Mouse (Mus musculus): ENCODE data around the gene Pstk. TPM values are rescaled to one million over a fixed set of nuclear protein-coding genes. Genes with fewer than 3 reads are reported as not detected.
A peak's percentile ranks its signal among the peaks of the same experiment; 100 is the strongest.
"Not testable (repeated sequence)": the region's sequence is repeated elsewhere in the genome, so short reads cannot be mapped to it uniquely, and the experiment has no call there.

Gene Pstk
- 10 to 100 TPM; 47.9 to 57.1 TPM for total RNA-seq (2021)

DNA sequence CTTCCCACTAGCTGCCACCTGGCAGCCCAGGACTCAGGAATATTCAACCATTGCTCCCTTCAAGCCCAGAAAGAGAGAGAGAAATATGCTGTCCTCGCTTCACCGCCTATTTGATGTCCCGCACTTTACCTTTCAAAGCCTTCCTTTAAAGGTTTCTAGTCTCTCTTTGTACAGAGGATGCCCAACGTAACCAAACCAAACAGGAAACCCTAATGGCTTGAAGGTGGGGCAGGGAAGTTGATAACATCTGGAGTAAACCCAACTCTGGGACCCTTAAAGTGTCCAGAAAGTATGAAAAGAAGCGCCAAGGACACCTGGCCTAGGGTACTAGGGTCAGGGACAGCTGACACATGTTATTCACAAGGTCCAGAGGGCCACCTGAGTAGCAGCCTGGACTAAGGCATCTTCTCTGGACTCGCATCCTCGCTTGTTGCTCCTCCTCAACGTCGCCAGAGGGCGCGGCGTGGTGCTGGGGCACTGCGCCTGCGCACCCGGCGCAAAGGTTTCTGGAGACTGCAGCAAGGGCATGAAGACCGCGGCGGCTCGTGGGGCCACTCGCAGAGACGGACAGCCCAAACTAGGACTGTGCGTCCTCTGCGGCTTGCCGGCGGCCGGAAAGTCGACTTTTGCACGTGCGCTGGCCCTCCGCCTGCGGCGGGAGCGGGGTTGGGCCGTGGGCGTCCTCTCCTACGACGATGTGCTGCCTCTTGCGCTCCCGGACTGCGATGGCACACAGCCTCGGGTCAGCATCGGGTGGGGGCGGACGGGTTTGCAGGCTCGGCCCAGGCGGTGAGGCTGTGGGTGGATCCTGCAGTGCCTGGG is at the start of gene Pstk:
TSS of gene Pstk (plus strand) at position 494 of the 822 bp plus-strand sequence.
- peak; percentile 81 to 86 for DNase-seq (ENCODE audit: extremely low spot score in 1 of 2, low spot score in 1 of 2)

GRCm38 (mm10) chr7:131322192-131322591 is 48.7 kb upstream of the Pstk start, which contains the start of gene Cuzd1:
TSS of gene Cuzd1 (minus strand) at chr7:131322292.
- DNase-seq (ENCODE audit: extremely low spot score in 1 of 2, low spot score in 1 of 2) = no peak

DNA sequence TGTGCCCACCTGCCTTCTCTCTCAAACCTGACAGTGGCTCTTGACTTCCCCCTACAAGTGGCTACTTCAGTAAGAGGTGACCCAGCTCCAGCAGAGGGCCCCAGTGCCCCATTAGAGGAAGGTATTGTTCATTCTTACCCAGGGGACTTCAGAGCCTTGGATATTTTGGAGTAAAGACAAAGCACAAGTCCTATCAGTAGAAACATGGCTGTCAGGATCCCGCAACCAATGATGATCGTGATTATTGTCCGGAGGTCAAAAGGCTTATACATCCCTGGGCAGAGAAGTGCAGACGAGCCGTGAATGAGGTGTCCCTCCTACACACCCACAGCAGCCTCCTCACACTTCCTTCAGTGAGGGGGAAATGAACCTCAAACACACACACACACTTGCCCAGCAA is 43.9 kb upstream of the Pstk start:
- DNase-seq (ENCODE audit: extremely low spot score in 1 of 2, low spot score in 1 of 2) = no peak

- no peak for DNase-seq (ENCODE audit: extremely low spot score in 1 of 2, low spot score in 1 of 2)
These were observed 41.5 kb upstream of the Pstk start, which contains the start of gene Fam24b for GRCm38 (mm10) chr7:131329416-131329815. TSS of gene Fam24b (minus strand) at chr7:131329516.

GRCm38 (mm10) chr7:131331688-131332087 is 39.3 kb upstream of the Pstk start:
- DNase-seq (ENCODE audit: extremely low spot score in 1 of 2, low spot score in 1 of 2) = no peak

DNA sequence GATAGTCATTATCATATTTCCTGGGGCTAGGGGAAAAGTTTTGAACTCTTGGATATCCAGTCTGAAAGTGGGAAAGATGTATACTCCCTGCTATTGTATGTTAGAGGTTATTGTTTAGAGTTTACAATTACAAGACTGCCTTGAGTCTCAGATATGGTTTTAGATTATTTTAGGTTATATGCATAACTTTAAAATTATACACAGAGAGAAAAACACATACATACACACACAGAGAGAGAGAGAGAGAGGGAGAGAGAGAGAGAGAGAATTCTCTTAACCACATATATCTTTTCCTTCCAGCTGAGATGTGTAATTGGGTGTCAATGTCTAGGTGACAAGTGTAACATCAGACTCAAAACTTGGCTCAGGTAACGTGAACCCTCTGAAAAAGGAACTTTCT is 37.4 kb upstream of the Pstk start, which contains the start of gene Fam24a:
TSS of gene Fam24a (plus strand) at position 301 of the 400 bp plus-strand sequence.
- no peak for DNase-seq (ENCODE audit: extremely low spot score in 1 of 2, low spot score in 1 of 2)

DNA sequence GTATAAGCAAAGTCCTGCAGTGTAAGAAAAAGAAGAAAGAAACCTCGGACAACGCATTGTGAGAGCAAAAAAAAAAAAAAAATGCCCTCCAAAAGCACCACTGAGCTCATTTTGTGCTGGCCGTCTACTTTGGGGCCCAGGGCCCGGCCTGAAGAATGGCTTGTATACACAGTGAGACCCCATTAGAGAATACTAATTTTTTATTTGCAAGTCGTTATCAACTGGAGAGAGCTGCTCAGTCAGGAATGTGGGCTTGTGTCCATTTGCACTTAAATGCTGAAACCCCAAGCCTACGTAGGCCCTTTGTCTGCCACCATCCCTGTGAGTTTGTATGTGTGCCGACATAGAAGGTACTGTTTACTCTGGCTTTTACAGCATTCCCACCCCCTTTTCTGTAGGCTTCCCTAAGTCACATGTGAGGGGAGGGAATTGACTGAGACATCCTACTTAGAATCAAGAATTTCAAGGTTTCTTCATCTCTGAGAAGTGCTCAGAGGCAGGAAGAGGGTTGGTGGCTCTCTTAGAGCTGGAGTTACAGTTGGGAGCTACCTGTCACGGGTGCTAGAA is 33.4 kb upstream of the Pstk start:
- no peak for DNase-seq (ENCODE audit: extremely low spot score in 1 of 2, low spot score in 1 of 2)

- DNase-seq (ENCODE audit: extremely low spot score in 1 of 2, low spot score in 1 of 2) = no peak
These were observed 24.9 kb upstream of the Pstk start for GRCm38 (mm10) chr7:131345856-131346541.

DNA sequence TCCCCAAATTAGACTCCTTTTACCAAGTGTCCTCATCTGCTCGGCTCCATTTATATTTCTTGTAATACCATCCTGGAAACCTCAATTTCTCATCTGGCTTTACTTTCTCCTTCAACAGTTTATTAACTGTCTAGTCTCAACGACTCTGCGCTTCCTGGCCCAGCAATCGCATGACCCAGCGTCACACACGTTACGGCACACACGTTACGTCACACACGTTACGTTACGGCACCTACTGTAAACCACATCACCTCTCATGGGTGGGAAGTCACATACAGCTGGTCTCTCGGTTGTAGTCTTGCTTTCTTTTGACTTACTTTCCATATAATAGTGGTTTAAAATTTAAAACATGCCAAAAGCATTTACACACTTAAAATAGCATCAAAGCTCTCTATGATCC is 14.8 kb upstream of the Pstk start:
- no peak for DNase-seq (ENCODE audit: extremely low spot score in 1 of 2, low spot score in 1 of 2)

GRCm38 (mm10) chr7:131362269-131362614 is 8.7 kb upstream of the Pstk start:
- DNase-seq (ENCODE audit: extremely low spot score in 1 of 2, low spot score in 1 of 2) = no peak

GRCm38 (mm10) chr7:131362615-131363300 is 8.2 kb upstream of the Pstk start, which contains the start of gene 2310057M21Rik:
TSS of gene 2310057M21Rik (minus strand) at chr7:131362759.
- peak; percentile 81 to 85 for DNase-seq (ENCODE audit: extremely low spot score in 1 of 2, low spot score in 1 of 2)

DNA sequence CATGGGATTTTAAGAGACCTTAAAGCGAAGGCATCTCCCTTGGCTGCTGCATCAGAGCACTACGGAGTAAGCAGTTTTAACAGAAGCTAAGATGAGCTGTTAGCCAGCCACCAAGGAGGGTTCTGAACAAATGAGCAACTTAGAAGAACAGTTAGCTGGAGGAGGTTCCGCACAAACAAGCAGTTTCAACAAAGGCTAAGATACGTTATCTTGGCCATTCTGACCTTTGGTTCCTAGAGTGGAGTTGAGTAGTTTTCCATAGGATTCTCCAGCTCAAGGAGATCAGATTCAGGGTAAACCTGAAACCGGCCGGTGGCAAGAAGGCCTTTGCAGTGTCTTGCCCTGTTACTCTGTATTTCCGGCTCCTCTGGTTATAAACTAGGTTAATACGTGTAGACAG is 6.8 kb upstream of the Pstk start:
- no peak for DNase-seq (ENCODE audit: extremely low spot score in 1 of 2, low spot score in 1 of 2)

DNA sequence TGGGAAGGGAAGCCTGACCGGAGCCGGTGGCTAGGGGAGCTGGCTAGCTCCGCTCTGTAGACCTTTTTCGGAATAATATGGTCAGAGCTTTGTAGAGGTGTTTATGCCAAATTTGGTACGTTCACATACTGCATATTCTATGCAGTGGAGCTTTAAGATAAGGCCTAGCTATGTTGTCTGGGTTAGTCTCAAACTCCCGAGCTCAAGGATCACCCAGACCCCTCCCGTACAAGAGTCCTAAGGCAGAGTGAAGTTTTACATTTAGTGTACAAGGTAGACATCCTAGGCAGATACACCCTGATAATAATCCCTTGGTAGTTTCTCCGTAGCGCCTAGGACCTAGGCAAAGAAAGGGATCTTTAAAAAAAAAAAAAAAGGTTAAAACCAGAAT is 524 bp downstream of the Pstk start:
- no peak for DNase-seq (ENCODE audit: extremely low spot score in 1 of 2, low spot score in 1 of 2)

- DNase-seq (ENCODE audit: extremely low spot score in 1 of 2, low spot score in 1 of 2) = no peak
These were observed 1.1 kb downstream of the Pstk start for GRCm38 (mm10) chr7:131371880-131372651.

GRCm38 (mm10) chr7:131391761-131392160 is 20.8 kb downstream of the Pstk start:
- not testable (repeated sequence) for DNase-seq (ENCODE audit: extremely low spot score in 1 of 2, low spot score in 1 of 2)

- DNase-seq (ENCODE audit: extremely low spot score in 1 of 2, low spot score in 1 of 2) = no peak
These were observed 38.5 kb downstream of the Pstk start for GRCm38 (mm10) chr7:131409321-131409987.

- DNase-seq (ENCODE audit: extremely low spot score in 1 of 2, low spot score in 1 of 2) = no peak
These were observed 39.0 kb downstream of the Pstk start for GRCm38 (mm10) chr7:131409988-131410385.

DNA sequence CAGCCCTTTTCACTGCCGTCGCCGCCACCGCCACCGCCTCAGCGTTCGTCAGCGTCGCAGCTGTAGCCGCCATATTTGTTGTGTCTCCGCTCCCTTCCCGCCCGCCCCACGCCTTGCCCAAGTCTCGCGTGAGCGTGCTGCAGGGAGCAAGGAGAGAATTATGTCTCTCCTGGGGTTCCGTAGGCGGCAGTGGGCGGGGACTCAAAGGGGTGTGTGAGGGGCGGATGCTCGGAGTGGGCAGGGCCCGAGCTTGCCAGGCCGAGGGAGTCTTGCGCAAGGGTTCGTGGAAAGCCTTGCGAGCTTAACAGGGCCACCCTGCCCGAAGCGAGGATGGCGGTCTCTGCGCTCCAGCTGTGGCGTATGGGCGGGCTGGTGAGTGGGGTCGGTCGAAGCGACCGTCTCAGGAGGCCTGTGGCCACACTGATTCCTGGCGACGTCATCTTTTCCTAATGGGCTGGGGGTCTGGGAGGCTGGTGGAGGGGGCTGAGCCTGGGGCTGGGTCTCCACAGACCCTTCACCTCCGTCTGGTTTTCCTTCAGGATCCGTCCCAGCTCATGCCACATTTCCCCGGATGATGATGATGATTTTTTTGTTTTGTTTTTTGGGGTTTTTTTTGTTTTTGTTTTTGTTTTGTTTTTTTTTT is 39.6 kb downstream of the Pstk start, which contains the start of the genes Ikzf5 and Acadsb:
TSS of gene Ikzf5 (minus strand) at position 106 of the 643 bp plus-strand sequence.
TSS of gene Acadsb (plus strand) at position 186 of the 643 bp plus-strand sequence.
- DNase-seq (ENCODE audit: extremely low spot score in 1 of 2, low spot score in 1 of 2) = peak; percentile 97 to 98
